Mouse (Mus musculus): Measurements from ENCODE around the gene Tldc1.

GRCm38 (mm10) chr8:119716730-119717299 lies 61.4 kb downstream of the Tldc1 start:
- no peak for TF ChIP-seq POLR2A (IDR thresholded peaks at IDR 0.05; ENCODE audit: borderline replicate concordance, control insufficient read depth, low read depth, low read length)
- no peak for TF ChIP-seq CTCF (IDR thresholded peaks at IDR 0.05; ENCODE audit: control insufficient read depth, insufficient read depth, low read length)

All from bone marrow, adult 2 months (tissue).